Mouse (Mus musculus): ENCODE results near the gene Bcl2l12. TPM values are rescaled to one million over a fixed set of nuclear protein-coding genes. Genes with fewer than 3 reads are reported as not detected.
A peak's percentile ranks its signal among the peaks of the same experiment; 100 is the strongest.

The Bcl2l12 gene
- polyA plus RNA-seq, 1 experiment = 18.1 TPM

- H3K36me3 ChIP-seq (ENCODE audit: control insufficient read depth, insufficient read depth) = no peaks in the 10 kb centered on the region
- H3K27me3 ChIP-seq (ENCODE audit: control insufficient read depth, insufficient read depth, insufficient read length) = peaks cover 13% of the 10 kb centered on the region
- TF ChIP-seq MYOD1 (IDR thresholded peaks at IDR 0.05; ENCODE audit: control insufficient read depth, insufficient read length, low read depth) = no peak
- TF ChIP-seq MYOG (IDR thresholded peaks at IDR 0.05; ENCODE audit: control insufficient read depth, extremely low read depth, insufficient read length) = no peak
- TF ChIP-seq FOSL1 (IDR thresholded peaks at IDR 0.05; ENCODE audit: insufficient read depth, low read length, poor library complexity, severe bottlenecking) = no peak
- no peak for TF ChIP-seq CEBPB (IDR thresholded peaks at IDR 0.05; ENCODE audit: low read depth)
- no peak for TF ChIP-seq MAX (IDR thresholded peaks at IDR 0.05)
- no peak for TF ChIP-seq USF1 (IDR thresholded peaks at IDR 0.05; ENCODE audit: low read depth)
- no peak for TF ChIP-seq CTCF (IDR thresholded peaks at IDR 0.05; ENCODE audit: control insufficient read depth, insufficient read depth, insufficient read length)
- H3K79me3 ChIP-seq (ENCODE audit: low read depth) = no peaks in the 10 kb centered on the region
- H3K4me3 ChIP-seq (ENCODE audit: insufficient read depth, poor library complexity, severe bottlenecking) = no peak overlapping the region
- H3ac ChIP-seq (ENCODE audit: control insufficient read depth, insufficient read length, low read depth) = no peak overlapping the region
- no peaks in the 10 kb centered on the region for H3K79me2 ChIP-seq (ENCODE audit: control insufficient read depth, insufficient read depth)
These were observed 48.6 kb downstream of the Bcl2l12 start for GRCm38 (mm10) chr7:44949922-44950321.

- no peak within 1 kb of the TSS for H3ac ChIP-seq (ENCODE audit: control insufficient read depth, insufficient read length, low read depth)
- no peaks in the 10 kb centered on the region for H3K79me3 ChIP-seq (ENCODE audit: low read depth)
- no peaks in the 10 kb centered on the region for H3K79me2 ChIP-seq (ENCODE audit: control insufficient read depth, insufficient read depth)
- no peak within 1 kb of the TSS for H3K4me3 ChIP-seq (ENCODE audit: insufficient read depth, poor library complexity, severe bottlenecking)
- no peak for TF ChIP-seq FOSL1 (IDR thresholded peaks at IDR 0.05; ENCODE audit: insufficient read depth, low read length, poor library complexity, severe bottlenecking)
- TF ChIP-seq CTCF (IDR thresholded peaks at IDR 0.05; ENCODE audit: control insufficient read depth, insufficient read depth, insufficient read length) = no peak
- TF ChIP-seq MAX (IDR thresholded peaks at IDR 0.05) = no peak
- no peak for TF ChIP-seq MYOD1 (IDR thresholded peaks at IDR 0.05; ENCODE audit: control insufficient read depth, insufficient read length, low read depth)
- TF ChIP-seq USF1 (IDR thresholded peaks at IDR 0.05; ENCODE audit: low read depth) = no peak
- no peak for TF ChIP-seq MYOG (IDR thresholded peaks at IDR 0.05; ENCODE audit: control insufficient read depth, extremely low read depth, insufficient read length)
- no peak for TF ChIP-seq CEBPB (IDR thresholded peaks at IDR 0.05; ENCODE audit: low read depth)
- H3K27me3 ChIP-seq (ENCODE audit: control insufficient read depth, insufficient read depth, insufficient read length) = peaks cover 22% of the 10 kb centered on the region
- H3K36me3 ChIP-seq (ENCODE audit: control insufficient read depth, insufficient read depth) = no peaks in the 10 kb centered on the region
These were observed 55.6 kb downstream of the Bcl2l12 start, which contains the start of gene Tsks for GRCm38 (mm10) chr7:44942904-44943303. Tsks (plus strand) TSS chr7:44943204.

Small RNAs within 50 kb of the gene (microRNA-seq; reads per million reads assigned to microRNA genes)
- gene Mir7054 (ENCODE audit: borderline microRNAs expressed) = 0.76 reads per million, percentile 16 among the genes with 10 or more reads in this experiment

Other genes starting within 250 kb of the Bcl2l12 start
- 0.29 TPM for gene Zfp473, start 247.7 kb downstream of the Bcl2l12 start, polyA plus RNA-seq (2012; fragmentation: generic; extraction: Trizol)
- 102 TPM for gene Nup62, start 182.6 kb downstream of the Bcl2l12 start, polyA plus RNA-seq (2012; fragmentation: generic; extraction: Trizol)
- gene Il4i1, start 182.3 kb downstream of the Bcl2l12 start, polyA plus RNA-seq (2012; fragmentation: generic; extraction: Trizol) = 0.63 TPM
- 290 TPM for gene Atf5, start 182.1 kb downstream of the Bcl2l12 start, polyA plus RNA-seq (2012; fragmentation: generic; extraction: Trizol)
- 208 TPM for gene Akt1s1, start 149.7 kb downstream of the Bcl2l12 start, polyA plus RNA-seq (2012; fragmentation: generic; extraction: Trizol)
- 38.4 TPM for gene Tbc1d17, start 149.6 kb downstream of the Bcl2l12 start, polyA plus RNA-seq (2012; fragmentation: generic; extraction: Trizol)
- gene Pnkp, start 141.6 kb downstream of the Bcl2l12 start, polyA plus RNA-seq (2012; fragmentation: generic; extraction: Trizol) = 32.0 TPM
- gene Ptov1, start 128.9 kb downstream of the Bcl2l12 start, polyA plus RNA-seq (2012; fragmentation: generic; extraction: Trizol) = 221 TPM
- gene Med25, start 106.0 kb downstream of the Bcl2l12 start, polyA plus RNA-seq (2012; fragmentation: generic; extraction: Trizol) = 43.9 TPM
- 9.8 TPM for gene Fuz, start 102.6 kb downstream of the Bcl2l12 start, polyA plus RNA-seq (2012; fragmentation: generic; extraction: Trizol)
- 129 TPM for gene Ap2a1, start 69.2 kb downstream of the Bcl2l12 start, polyA plus RNA-seq (2012; fragmentation: generic; extraction: Trizol)
- 0.04 TPM for gene Tsks, start 55.5 kb downstream of the Bcl2l12 start, polyA plus RNA-seq (2012; fragmentation: generic; extraction: Trizol)
- gene Cpt1c, start 23.9 kb downstream of the Bcl2l12 start, polyA plus RNA-seq (2012; fragmentation: generic; extraction: Trizol) = 5.5 TPM
- gene Prmt1, start 12.1 kb downstream of the Bcl2l12 start, polyA plus RNA-seq (2012; fragmentation: generic; extraction: Trizol) = 978 TPM
- 43.7 TPM for gene Irf3, start 1.1 kb downstream of the Bcl2l12 start, polyA plus RNA-seq (2012; fragmentation: generic; extraction: Trizol)
- gene Scaf1, start 17.7 kb upstream of the Bcl2l12 start, polyA plus RNA-seq (2012; fragmentation: generic; extraction: Trizol) = 58.4 TPM
- 56.8 TPM for gene Rras, start 19.2 kb upstream of the Bcl2l12 start, polyA plus RNA-seq (2012; fragmentation: generic; extraction: Trizol)
- 14.2 TPM for gene Prr12, start 54.2 kb upstream of the Bcl2l12 start, polyA plus RNA-seq (2012; fragmentation: generic; extraction: Trizol)
- 66.6 TPM for gene Nosip, start 63.7 kb upstream of the Bcl2l12 start, polyA plus RNA-seq (2012; fragmentation: generic; extraction: Trizol)
- gene Prrg2, start 64.0 kb upstream of the Bcl2l12 start, polyA plus RNA-seq (2012; fragmentation: generic; extraction: Trizol) = 14.0 TPM
- gene Rcn3, start 93.5 kb upstream of the Bcl2l12 start, polyA plus RNA-seq (2012; fragmentation: generic; extraction: Trizol) = 166 TPM
- 30.7 TPM for gene Fcgrt, start 105.1 kb upstream of the Bcl2l12 start, polyA plus RNA-seq (2012; fragmentation: generic; extraction: Trizol)
- gene Rps11, start 125.7 kb upstream of the Bcl2l12 start, polyA plus RNA-seq (2012; fragmentation: generic; extraction: Trizol) = 3,175 TPM
- gene Rpl13a, start 130.0 kb upstream of the Bcl2l12 start, polyA plus RNA-seq (2012; fragmentation: generic; extraction: Trizol) = 6,379 TPM
- gene Gm45713, start 137.5 kb upstream of the Bcl2l12 start, polyA plus RNA-seq (2012; fragmentation: generic; extraction: Trizol) = 0.95 TPM
- 1.6 TPM for gene Flt3l, start 137.7 kb upstream of the Bcl2l12 start, polyA plus RNA-seq (2012; fragmentation: generic; extraction: Trizol)
- 129 TPM for gene Pih1d1, start 155.6 kb upstream of the Bcl2l12 start, polyA plus RNA-seq (2012; fragmentation: generic; extraction: Trizol)
- 34.6 TPM for gene Aldh16a1, start 155.9 kb upstream of the Bcl2l12 start, polyA plus RNA-seq (2012; fragmentation: generic; extraction: Trizol)
- 0.14 TPM for gene Slc17a7, start 165.2 kb upstream of the Bcl2l12 start, polyA plus RNA-seq (2012; fragmentation: generic; extraction: Trizol)
- not detected for gene Gfy, start 180.9 kb upstream of the Bcl2l12 start, polyA plus RNA-seq (2012; fragmentation: generic; extraction: Trizol)
- gene Pth2, start 182.3 kb upstream of the Bcl2l12 start, polyA plus RNA-seq (2012; fragmentation: generic; extraction: Trizol) = not detected
- gene Ccdc155, start 206.2 kb upstream of the Bcl2l12 start, polyA plus RNA-seq (2012; fragmentation: generic; extraction: Trizol) = not detected
- gene Dkkl1, start 213.4 kb upstream of the Bcl2l12 start, polyA plus RNA-seq (2012; fragmentation: generic; extraction: Trizol) = 0.07 TPM
- gene Tead2, start 217.0 kb upstream of the Bcl2l12 start, polyA plus RNA-seq (2012; fragmentation: generic; extraction: Trizol) = 127 TPM
- gene Cd37, start 240.4 kb upstream of the Bcl2l12 start, polyA plus RNA-seq (2012; fragmentation: generic; extraction: Trizol) = 0.37 TPM
- not detected for gene Slc6a16, start 242.4 kb upstream of the Bcl2l12 start, polyA plus RNA-seq (2012; fragmentation: generic; extraction: Trizol)

Data from C2C12 (cell line).